In the genomic region with DNA sequence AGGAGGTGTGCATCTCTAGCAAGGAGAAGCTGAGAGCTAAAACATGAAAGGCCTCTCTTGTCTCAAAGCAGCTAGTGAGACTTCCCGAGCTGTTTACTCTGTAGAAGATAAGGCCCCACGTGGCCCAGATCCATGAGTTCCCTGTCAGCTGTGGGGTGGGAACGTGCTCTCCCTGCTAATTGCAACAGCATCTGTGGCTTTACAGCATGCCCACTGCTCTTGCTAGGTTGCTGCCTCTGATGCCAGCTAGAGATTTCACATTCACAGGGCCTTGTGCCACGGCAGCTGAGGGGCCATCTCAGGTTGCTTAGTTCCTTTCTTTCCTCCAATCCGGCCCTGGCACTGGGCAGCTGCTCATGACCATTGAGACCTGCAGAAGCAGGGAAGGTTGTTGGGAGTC, we compare ENCODE assay signal across 10 mouse cellular contexts.
DNase-seq lines count a peak whose midpoint lies in the region; ATAC-seq and TF ChIP-seq lines count a peak whose summit lies in the region.
"Had no signal": no experiment of that assay in that cellular context is flagged by ENCODE, and none has a peak within 500 bp of the region (broad histone marks: within the 10 kb centered on the region; RNA-seq: fewer than 3 reads in every experiment).

No protein-coding gene starts in this region.

- WGBS in hindbrain, embryonic 16.5 days, result 28% methylated on average over 5 of the region's 5 CpGs
- 35% methylated on average over 5 of the region's 5 CpGs for WGBS in cerebellum, adult 2 months

- peak; percentile 85 for ATAC-seq in hindbrain, embryonic 16.5 days
- no peak for ATAC-seq in monocyte, adult 5-6 weeks (replicated peaks; ENCODE audit: insufficient number of reproducible peaks, low FRiP score, low TSS enrichment, poor library complexity, severe bottlenecking)

- peaks cover 15% of the 10 kb centered on the region for H3K4me1 ChIP-seq in hindbrain, embryonic 16.5 days (ENCODE audit: control insufficient read depth, insufficient read depth, low read depth, low read length)
- no peaks in the 10 kb centered on the region for H3K4me1 ChIP-seq in cerebellum, adult 2 months (ENCODE audit: control insufficient read depth, insufficient read depth, low read length)

- H3K27me3 ChIP-seq in hindbrain, embryonic 16.5 days (replicated peaks; ENCODE audit: control insufficient read depth, insufficient read depth, low read length), result no peaks in the 10 kb centered on the region
- H3K27me3 ChIP-seq in cerebellum, adult 2 months (ENCODE audit: control insufficient read depth, insufficient read depth, low read length), result no peaks in the 10 kb centered on the region
- H3K27me3 ChIP-seq: limb, embryonic 13.5 days had no signal

- peak overlapping the region; percentile 5; the same call in 1 of the 2 replicates for H3K9ac ChIP-seq in hindbrain, embryonic 16.5 days (ENCODE audit: low read depth, low read length)
- H3K9ac ChIP-seq: limb, embryonic 13.5 days had no signal

- no peak for TF ChIP-seq CTCF in cerebellum, adult 2 months (IDR thresholded peaks at IDR 0.05; ENCODE audit: borderline replicate concordance, insufficient read depth, low read depth, low read length)

- no peak overlapping the region for H3K4me3 ChIP-seq in hindbrain, embryonic 16.5 days (ENCODE audit: low read length)
- H3K4me3 ChIP-seq in cerebellum, adult 2 months (replicated peaks; ENCODE audit: insufficient read depth, low read depth, low read length), result no peak overlapping the region
- H3K4me3 ChIP-seq: heart, adult 2 months; limb, embryonic 13.5 days had no signal

- no peaks in the 10 kb centered on the region for H3K9me3 ChIP-seq in hindbrain, embryonic 16.5 days (ENCODE audit: control insufficient read depth, low read length)
- H3K9me3 ChIP-seq: limb, embryonic 13.5 days had no signal

- H3K4me2 ChIP-seq in hindbrain, embryonic 16.5 days (ENCODE audit: low read length), result no peak overlapping the region
- H3K4me2 ChIP-seq: limb, embryonic 13.5 days had no signal

- TF ChIP-seq POLR2A in cerebellum, adult 2 months (IDR thresholded peaks at IDR 0.05; ENCODE audit: borderline replicate concordance, insufficient read depth, low read length), result no peak

- H3K27ac ChIP-seq in hindbrain, embryonic 16.5 days (ENCODE audit: low read depth, low read length), result peak overlapping the region; percentile 49
- no peak overlapping the region for H3K27ac ChIP-seq in cerebellum, adult 2 months (ENCODE audit: insufficient read depth, low read length)
- H3K27ac ChIP-seq: heart, adult 2 months; limb, embryonic 13.5 days had no signal

- no peaks in the 10 kb centered on the region for H3K36me3 ChIP-seq in hindbrain, embryonic 16.5 days (ENCODE audit: control insufficient read depth, insufficient read depth, low read length)
- H3K36me3 ChIP-seq: limb, embryonic 13.5 days had no signal

- intact Hi-C loops in left cerebral cortex, postnatal 25 days (cut with DNase I), result no loop called here

- peak; percentile 28 for DNase-seq in lung, postnatal 10 days
- no peak for DNase-seq in lung, postnatal 36 days
- peak; percentile 59 to 70 for DNase-seq in left cerebral cortex, postnatal 25 days (ENCODE audit: low spot score in 2 of 2)
- DNase-seq in right cerebral cortex, postnatal 4 days, result peak; percentile 54
- DNase-seq in spleen, postnatal 10 days (ENCODE audit: low spot score in 2 of 2), result no peak
- DNase-seq in cerebellum, adult 2 months, result no peak
- DNase-seq: heart, adult 2 months had no signal

Comparison
In these comparisons a context has a peak if more than half of its experiments do, and no peak if none do; other contexts are left out.
1. DNase-seq: peak in lung, postnatal 10 days (single experiment), left cerebral cortex, postnatal 25 days (2 of 2) and right cerebral cortex, postnatal 4 days (single experiment); none in lung, postnatal 36 days (single experiment), spleen, postnatal 10 days (0 of 2) and cerebellum, adult 2 months (0 of 2).